Mouse (Mus musculus): Measurements from ENCODE around the gene Zmpste24. TPM values are rescaled to one million over a fixed set of nuclear protein-coding genes. Genes with fewer than 3 reads are reported as not detected.

Gene Zmpste24
- polyA plus RNA-seq (2014; fragmentation: Nextera tagmentation; extraction: Ambion mirVana): 30.0 and 35.5 TPM in 2 replicates

- Histone ChIP-seq H3K36me3 (ENCODE audit: control insufficient read depth, insufficient read depth, low read length) (peaks cover 16% of the 10 kb centered on the region), H3K4me3 (ENCODE audit: low read depth, low read length) (peak within 1 kb of the TSS; percentile 67), H3K4me2 (peak within 1 kb of the TSS; percentile 72), H3K27me3 (replicated peaks; ENCODE audit: control insufficient read depth, insufficient read depth, low read length) (no peaks in the 10 kb centered on the region), H3K9me3 (ENCODE audit: control insufficient read depth, low read length) (no peaks in the 10 kb centered on the region), H3K9ac (ENCODE audit: low read depth, low read length) (peak within 1 kb of the TSS; percentile 60), H3K27ac (ENCODE audit: low read depth, low read length) (peak within 1 kb of the TSS; percentile 17; the same call in 1 of the 2 replicates), H3K4me1 (replicated peaks; ENCODE audit: control insufficient read depth, insufficient read depth, low read length) (peaks cover 6% of the 10 kb centered on the region; the same call in 1 of the 2 replicates)
- ATAC-seq (replicated peaks; ENCODE audit: low FRiP score) (peak; percentile 91), DNase-seq (ENCODE audit: low spot score) (peak; percentile 88)
- WGBS: under 1% methylated on average over 39 of the region's 39 CpGs
Measured at GRCm38 (mm10) chr4:121097650-121098378, at the start of gene Zmpste24. Zmpste24 (minus strand) TSS chr4:121098241.

GRCm38 (mm10) chr4:121109126-121109525 lies 11.1 kb upstream of the Zmpste24 start, which contains the start of gene Tmco2:
Tmco2 (minus strand) TSS chr4:121109226.
- no peak for ATAC-seq (replicated peaks; ENCODE audit: low FRiP score)
- no peaks in the 10 kb centered on the region for H3K4me1 ChIP-seq (replicated peaks; ENCODE audit: control insufficient read depth, insufficient read depth, low read length)
- no peak for DNase-seq (ENCODE audit: low spot score)
- H3K9me3 ChIP-seq (ENCODE audit: control insufficient read depth, low read length): no peaks in the 10 kb centered on the region
- no peak within 1 kb of the TSS for H3K4me2 ChIP-seq
- WGBS: 82% methylated on average over 2 of the region's 2 CpGs
- no peaks in the 10 kb centered on the region for H3K36me3 ChIP-seq (ENCODE audit: control insufficient read depth, insufficient read depth, low read length)
- no peak within 1 kb of the TSS for H3K4me3 ChIP-seq (ENCODE audit: low read depth, low read length)
- no peak within 1 kb of the TSS for H3K27ac ChIP-seq (ENCODE audit: low read depth, low read length)
- H3K9ac ChIP-seq (ENCODE audit: low read depth, low read length): no peak within 1 kb of the TSS
- no peaks in the 10 kb centered on the region; the same call in 1 of the 2 replicates for H3K27me3 ChIP-seq (replicated peaks; ENCODE audit: control insufficient read depth, insufficient read depth, low read length)

DNA sequence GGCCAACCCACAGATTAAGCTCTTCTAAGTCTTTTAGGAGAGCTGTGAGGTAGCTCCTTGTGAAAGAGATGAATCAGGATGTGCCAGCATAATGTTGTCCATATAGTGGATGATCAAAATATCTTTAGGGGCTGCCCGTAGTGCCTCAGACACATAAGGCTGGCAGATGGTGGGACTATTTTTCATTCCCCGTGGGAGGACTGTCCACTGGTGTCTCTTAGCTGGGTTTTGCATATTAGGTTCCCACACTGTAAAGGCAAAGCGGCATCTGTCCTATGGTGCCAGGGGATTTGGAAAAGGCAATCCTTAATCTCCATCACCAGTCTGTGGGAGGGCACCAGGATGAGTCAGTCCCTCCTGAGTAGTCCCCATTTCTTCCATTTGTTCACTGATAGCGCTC lies 5.3 kb upstream of the Zmpste24 start:
- Histone ChIP-seq H3K27ac (ENCODE audit: low read depth, low read length) (no peak overlapping the region), H3K27me3 (replicated peaks; ENCODE audit: control insufficient read depth, insufficient read depth, low read length) (no peaks in the 10 kb centered on the region), H3K36me3 (ENCODE audit: control insufficient read depth, insufficient read depth, low read length) (no peaks in the 10 kb centered on the region), H3K4me2 (no peak overlapping the region), H3K9ac (ENCODE audit: low read depth, low read length) (no peak overlapping the region), H3K4me3 (ENCODE audit: low read depth, low read length) (no peak overlapping the region), H3K4me1 (replicated peaks; ENCODE audit: control insufficient read depth, insufficient read depth, low read length) (no peaks in the 10 kb centered on the region), H3K9me3 (ENCODE audit: control insufficient read depth, low read length) (no peaks in the 10 kb centered on the region)
- DNase-seq (ENCODE audit: low spot score): no peak
- 82% methylated on average over 4 of the region's 4 CpGs for WGBS
- ATAC-seq (replicated peaks; ENCODE audit: low FRiP score): no peak

GRCm38 (mm10) chr4:121090211-121090610 lies 7.8 kb downstream of the Zmpste24 start:
- no peaks in the 10 kb centered on the region for H3K4me1 ChIP-seq (replicated peaks; ENCODE audit: control insufficient read depth, insufficient read depth, low read length)
- no peak overlapping the region for H3K4me3 ChIP-seq (ENCODE audit: low read depth, low read length)
- H3K4me2 ChIP-seq: no peak overlapping the region
- DNase-seq (ENCODE audit: low spot score) (no peak), ATAC-seq (replicated peaks; ENCODE audit: low FRiP score) (no peak)
- H3K36me3 ChIP-seq (ENCODE audit: control insufficient read depth, insufficient read depth, low read length): peaks cover 29% of the 10 kb centered on the region
- no peak overlapping the region for H3K27ac ChIP-seq (ENCODE audit: low read depth, low read length)
- no peaks in the 10 kb centered on the region for H3K27me3 ChIP-seq (replicated peaks; ENCODE audit: control insufficient read depth, insufficient read depth, low read length)
- H3K9me3 ChIP-seq (ENCODE audit: control insufficient read depth, low read length): no peaks in the 10 kb centered on the region
- 90% methylated on average over 4 of the region's 4 CpGs for WGBS
- no peak overlapping the region for H3K9ac ChIP-seq (ENCODE audit: low read depth, low read length)

- ATAC-seq (replicated peaks; ENCODE audit: low FRiP score) (no peak), DNase-seq (ENCODE audit: low spot score) (no peak)
- no peaks in the 10 kb centered on the region for H3K27me3 ChIP-seq (replicated peaks; ENCODE audit: control insufficient read depth, insufficient read depth, low read length)
- H3K4me2 ChIP-seq: no peak overlapping the region
- no peak overlapping the region for H3K9ac ChIP-seq (ENCODE audit: low read depth, low read length)
- no peak overlapping the region for H3K27ac ChIP-seq (ENCODE audit: low read depth, low read length)
- H3K9me3 ChIP-seq (ENCODE audit: control insufficient read depth, low read length): no peaks in the 10 kb centered on the region
- H3K4me3 ChIP-seq (ENCODE audit: low read depth, low read length): no peak overlapping the region
- peaks cover 22% of the 10 kb centered on the region for H3K36me3 ChIP-seq (ENCODE audit: control insufficient read depth, insufficient read depth, low read length)
- no peaks in the 10 kb centered on the region for H3K4me1 ChIP-seq (replicated peaks; ENCODE audit: control insufficient read depth, insufficient read depth, low read length)
- WGBS: 83% methylated on average over 2 of the region's 2 CpGs
Measured at GRCm38 (mm10) chr4:121088696-121089095, 9.3 kb downstream of the Zmpste24 start.

DNA sequence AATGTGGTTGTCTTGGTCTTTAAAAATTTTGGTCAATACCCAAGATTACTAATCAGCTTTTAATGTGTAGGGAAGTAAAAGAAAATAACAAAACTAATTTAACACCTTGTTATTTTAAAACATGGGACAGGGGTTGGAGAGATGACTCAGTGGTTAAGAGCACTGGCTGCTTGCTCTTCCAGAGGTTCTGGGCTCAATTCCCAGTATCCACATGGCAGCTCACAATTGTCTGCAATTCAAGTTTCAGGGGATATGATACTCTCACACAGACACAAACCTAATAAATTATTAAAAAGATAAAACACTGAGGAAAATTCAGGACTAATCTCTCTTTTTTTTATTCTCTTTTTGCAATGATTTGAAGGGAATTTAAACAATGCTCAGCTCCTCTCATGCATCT lies 13.5 kb downstream of the Zmpste24 start:
- H3K4me2 ChIP-seq: no peak overlapping the region
- H3K4me1 ChIP-seq (replicated peaks; ENCODE audit: control insufficient read depth, insufficient read depth, low read length): no peaks in the 10 kb centered on the region
- DNase-seq (ENCODE audit: low spot score) (no peak), ATAC-seq (replicated peaks; ENCODE audit: low FRiP score) (no peak)
- H3K4me3 ChIP-seq (ENCODE audit: low read depth, low read length): no peak overlapping the region
- no peak overlapping the region for H3K27ac ChIP-seq (ENCODE audit: low read depth, low read length)
- H3K9me3 ChIP-seq (ENCODE audit: control insufficient read depth, low read length): no peaks in the 10 kb centered on the region
- no peak overlapping the region for H3K9ac ChIP-seq (ENCODE audit: low read depth, low read length)
- H3K27me3 ChIP-seq (replicated peaks; ENCODE audit: control insufficient read depth, insufficient read depth, low read length): no peaks in the 10 kb centered on the region
- peaks cover 14% of the 10 kb centered on the region for H3K36me3 ChIP-seq (ENCODE audit: control insufficient read depth, insufficient read depth, low read length)

GRCm38 (mm10) chr4:121080395-121080794 lies 17.6 kb downstream of the Zmpste24 start:
- Histone ChIP-seq H3K4me2 (no peak overlapping the region), H3K9me3 (ENCODE audit: control insufficient read depth, low read length) (no peaks in the 10 kb centered on the region), H3K4me3 (ENCODE audit: low read depth, low read length) (no peak overlapping the region), H3K36me3 (ENCODE audit: control insufficient read depth, insufficient read depth, low read length) (peaks cover 17% of the 10 kb centered on the region), H3K9ac (ENCODE audit: low read depth, low read length) (no peak overlapping the region), H3K4me1 (replicated peaks; ENCODE audit: control insufficient read depth, insufficient read depth, low read length) (no peaks in the 10 kb centered on the region), H3K27ac (ENCODE audit: low read depth, low read length) (no peak overlapping the region), H3K27me3 (replicated peaks; ENCODE audit: control insufficient read depth, insufficient read depth, low read length) (no peaks in the 10 kb centered on the region)
- DNase-seq (ENCODE audit: low spot score) (no peak), ATAC-seq (replicated peaks; ENCODE audit: low FRiP score) (no peak)
- WGBS: 85% methylated on average over 1 of the region's 1 CpGs

DNA sequence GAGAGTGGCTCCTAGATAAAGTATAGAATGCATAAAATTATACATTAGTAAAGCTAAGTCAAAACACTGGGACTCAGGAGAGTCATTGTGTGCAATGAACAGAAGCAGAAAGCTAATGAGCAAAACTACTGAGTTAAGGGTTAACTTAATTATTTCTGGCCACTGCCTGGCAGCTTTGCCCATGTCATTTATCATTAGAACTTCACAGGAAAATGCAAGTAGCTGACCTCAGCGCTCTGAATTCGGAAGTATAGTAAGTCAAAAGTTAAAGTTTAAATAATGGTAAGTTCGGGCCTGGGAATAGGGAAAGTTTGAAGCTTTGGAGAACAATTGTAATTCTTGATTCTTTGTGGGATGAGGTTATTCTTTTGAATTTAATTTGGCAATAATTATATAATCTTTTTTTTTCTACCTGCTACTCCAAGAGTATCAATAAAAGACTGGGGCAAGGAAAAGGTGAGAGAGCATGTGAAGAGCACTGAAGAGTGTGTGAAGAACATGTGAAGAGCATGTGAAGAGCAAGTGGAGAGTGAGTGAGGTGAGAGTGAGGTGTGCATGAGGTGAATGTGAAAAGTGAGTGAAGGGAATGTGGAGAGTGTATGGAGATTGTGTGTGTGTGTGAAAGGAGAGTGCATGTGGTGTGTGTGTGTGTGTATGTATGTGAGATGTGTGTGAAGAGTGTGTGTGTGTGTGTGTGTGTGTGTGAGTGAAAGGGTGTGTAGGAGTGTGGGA lies 20.0 kb downstream of the Zmpste24 start:
- WGBS: 73% methylated on average over 3 of the region's 3 CpGs
- Histone ChIP-seq H3K4me1 (replicated peaks; ENCODE audit: control insufficient read depth, insufficient read depth, low read length) (no peaks in the 10 kb centered on the region), H3K27ac (ENCODE audit: low read depth, low read length) (no peak overlapping the region), H3K36me3 (ENCODE audit: control insufficient read depth, insufficient read depth, low read length) (peaks cover 17% of the 10 kb centered on the region), H3K4me3 (ENCODE audit: low read depth, low read length) (no peak overlapping the region), H3K9ac (ENCODE audit: low read depth, low read length) (no peak overlapping the region), H3K9me3 (ENCODE audit: control insufficient read depth, low read length) (no peaks in the 10 kb centered on the region), H3K27me3 (replicated peaks; ENCODE audit: control insufficient read depth, insufficient read depth, low read length) (no peaks in the 10 kb centered on the region), H3K4me2 (no peak overlapping the region)
- DNase-seq (ENCODE audit: low spot score) (no peak), ATAC-seq (replicated peaks; ENCODE audit: low FRiP score) (no peak)
